Mouse (Mus musculus): ENCODE results near the gene Chd2. TPM values are rescaled to one million over a fixed set of nuclear protein-coding genes. Genes with fewer than 3 reads are reported as not detected.

Gene Chd2
- total and polyA plus RNA-seq, 3 experiments = 32.9 to 43.3 (median 38.1) TPM

GRCm38 (mm10) chr7:73527225-73527624 lies 14.4 kb downstream of the Chd2 start:
- no peak overlapping the region for H3K9ac ChIP-seq (ENCODE audit: low read depth, low read length)
- H3K27me3 ChIP-seq (ENCODE audit: control insufficient read depth, insufficient read depth, low read length) = no peaks in the 10 kb centered on the region

GRCm38 (mm10) chr7:73524454-73524952 lies 17.1 kb downstream of the Chd2 start:
- 0 out of 2 replicates have a peak overlapping the region, but pooled peaks have one; percentile 24 for H3K9ac ChIP-seq (ENCODE audit: low read depth, low read length)
- peak overlapping the region; percentile 87 for H3K27ac ChIP-seq
- H3K4me1 ChIP-seq (ENCODE audit: control insufficient read depth, insufficient read depth, low read length) = peaks cover 19% of the 10 kb centered on the region
- DNase-seq = peak in 1 of 2 experiments; percentile 57
- peaks cover 4% of the 10 kb centered on the region for H3K79me2 ChIP-seq (replicated peaks; ENCODE audit: control insufficient read depth, insufficient read depth, low read length)
- WGBS = 10% methylated on average over 9 of the region's 9 CpGs
- TF ChIP-seq CTCF (IDR thresholded peaks at IDR 0.05) (peak; percentile 98), EP300 (IDR thresholded peaks at IDR 0.05; ENCODE audit: insufficient read depth, low read depth, low read length) (peak; percentile 88), POLR2A (IDR thresholded peaks at IDR 0.05; ENCODE audit: insufficient read depth, low read depth, low read length) (0 out of 2 replicates have a peak, but pooled peaks have one; percentile 10)
- H3K4me3 ChIP-seq = no peak overlapping the region; the same call in 1 of the 2 replicates
- peaks cover 34% of the 10 kb centered on the region for H3K36me3 ChIP-seq (ENCODE audit: control insufficient read depth, insufficient read depth, low read length)
- H3K27me3 ChIP-seq (ENCODE audit: control insufficient read depth, insufficient read depth, low read length) = no peaks in the 10 kb centered on the region
- intact Hi-C loops (cut with DNase I) = loop anchor here (1.0 to 5.0 kb wide), 3 partner anchors 33 to 104 kb away; no protein-coding TSS in a partner anchor

More at GRCm38 (mm10) chr7:73527225-73527624, 14.4 kb downstream of the Chd2 start:
- 74% methylated on average over 4 of the region's 4 CpGs for WGBS
- no peak for DNase-seq
- no peak for TF ChIP-seq POLR2A (IDR thresholded peaks at IDR 0.05; ENCODE audit: insufficient read depth, low read depth, low read length)
- no peak for TF ChIP-seq CTCF (IDR thresholded peaks at IDR 0.05)
- TF ChIP-seq EP300 (IDR thresholded peaks at IDR 0.05; ENCODE audit: insufficient read depth, low read depth, low read length) = no peak
- peaks cover 8% of the 10 kb centered on the region for H3K79me2 ChIP-seq (replicated peaks; ENCODE audit: control insufficient read depth, insufficient read depth, low read length)
- intact Hi-C loops (cut with DNase I) = no loop called here
- H3K27ac ChIP-seq = no peak overlapping the region
- peaks cover 57% of the 10 kb centered on the region for H3K36me3 ChIP-seq (ENCODE audit: control insufficient read depth, insufficient read depth, low read length)
- peaks cover 25% of the 10 kb centered on the region for H3K4me1 ChIP-seq (ENCODE audit: control insufficient read depth, insufficient read depth, low read length)
- no peak overlapping the region for H3K4me3 ChIP-seq

DNA sequence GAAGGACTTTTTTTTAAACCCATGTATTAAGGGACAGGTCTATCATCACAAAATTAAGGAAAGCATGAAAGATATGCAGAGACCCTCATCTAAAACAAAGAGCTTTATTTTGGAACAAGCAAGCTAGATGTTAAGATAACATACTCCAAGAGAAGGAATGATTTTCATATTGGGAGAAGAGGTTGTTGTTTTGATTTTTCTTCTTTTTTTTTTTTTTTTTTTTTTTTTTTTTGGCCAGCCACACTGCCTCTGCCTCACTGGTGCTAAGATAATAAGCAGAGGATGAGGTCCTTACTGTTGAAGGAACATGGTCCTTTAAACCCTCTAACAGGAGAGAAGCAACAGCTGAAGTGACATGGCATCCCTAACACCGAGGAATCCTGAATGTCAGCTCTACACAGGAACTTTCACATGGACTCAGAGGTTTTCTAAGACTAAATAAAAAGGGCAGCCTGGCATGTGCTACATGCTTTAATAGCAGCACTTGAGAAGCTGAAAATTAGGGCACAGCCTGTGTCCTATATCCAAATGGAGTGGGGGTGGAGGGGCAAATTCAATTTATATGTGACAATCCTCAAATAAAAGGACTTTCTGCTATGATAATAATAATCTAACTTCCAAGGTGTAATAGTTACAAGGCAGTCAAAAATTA lies 17.9 kb downstream of the Chd2 start:
- peaks cover 30% of the 10 kb centered on the region for H3K36me3 ChIP-seq (ENCODE audit: control insufficient read depth, insufficient read depth, low read length)
- H3K4me3 ChIP-seq = no peak overlapping the region
- H3K4me1 ChIP-seq (ENCODE audit: control insufficient read depth, insufficient read depth, low read length) = peaks cover 16% of the 10 kb centered on the region
- peaks cover 4% of the 10 kb centered on the region; the same call in 1 of the 2 replicates for H3K79me2 ChIP-seq (replicated peaks; ENCODE audit: control insufficient read depth, insufficient read depth, low read length)
- DNase-seq = no peak
- no peak for TF ChIP-seq POLR2A (IDR thresholded peaks at IDR 0.05; ENCODE audit: insufficient read depth, low read depth, low read length)
- H3K27ac ChIP-seq = peak overlapping the region; percentile 87
- intact Hi-C loops (cut with DNase I) = loop anchor here (1.0 to 5.0 kb wide), 3 partner anchors 34 to 105 kb away; no protein-coding TSS in a partner anchor
- peak overlapping the region; percentile 53 for H3K9ac ChIP-seq (ENCODE audit: low read depth, low read length)
- no peaks in the 10 kb centered on the region for H3K27me3 ChIP-seq (ENCODE audit: control insufficient read depth, insufficient read depth, low read length)
- 41% methylated on average over 1 of the region's 1 CpGs for WGBS

- TF ChIP-seq EP300 (IDR thresholded peaks at IDR 0.05; ENCODE audit: insufficient read depth, low read depth, low read length) (no peak), CTCF (IDR thresholded peaks at IDR 0.05) (no peak), POLR2A (IDR thresholded peaks at IDR 0.05; ENCODE audit: insufficient read depth, low read depth, low read length) (no peak)
- Histone ChIP-seq H3K27me3 (ENCODE audit: control insufficient read depth, insufficient read depth, low read length) (no peaks in the 10 kb centered on the region), H3K79me2 (replicated peaks; ENCODE audit: control insufficient read depth, insufficient read depth, low read length) (peaks cover 6% of the 10 kb centered on the region), H3K36me3 (ENCODE audit: control insufficient read depth, insufficient read depth, low read length) (peaks cover 29% of the 10 kb centered on the region), H3K4me3 (no peak overlapping the region), H3K27ac (no peak overlapping the region), H3K9ac (ENCODE audit: low read depth, low read length) (no peak overlapping the region), H3K4me1 (ENCODE audit: control insufficient read depth, insufficient read depth, low read length) (peaks cover 16% of the 10 kb centered on the region)
- 65% methylated on average over 6 of the region's 6 CpGs for WGBS
- DNase-seq = no peak
- intact Hi-C loops (cut with DNase I) = loop anchor here (5.0 kb wide), 1 partner anchor 34 kb away; no protein-coding TSS in a partner anchor
Measured at GRCm38 (mm10) chr7:73523183-73523582, 18.4 kb downstream of the Chd2 start.

GRCm38 (mm10) chr7:73521277-73522193 lies 20.1 kb downstream of the Chd2 start:
- 82% methylated on average over 11 of the region's 11 CpGs for WGBS
- Histone ChIP-seq H3K27me3 (ENCODE audit: control insufficient read depth, insufficient read depth, low read length) (no peaks in the 10 kb centered on the region), H3K9ac (ENCODE audit: low read depth, low read length) (no peak overlapping the region), H3K27ac (peak overlapping the region; percentile 26), H3K36me3 (ENCODE audit: control insufficient read depth, insufficient read depth, low read length) (peaks cover 34% of the 10 kb centered on the region), H3K79me2 (replicated peaks; ENCODE audit: control insufficient read depth, insufficient read depth, low read length) (peaks cover 5% of the 10 kb centered on the region), H3K4me1 (ENCODE audit: control insufficient read depth, insufficient read depth, low read length) (peaks cover 23% of the 10 kb centered on the region), H3K4me3 (no peak overlapping the region)
- TF ChIP-seq EP300 (IDR thresholded peaks at IDR 0.05; ENCODE audit: insufficient read depth, low read depth, low read length) = no peak
- TF ChIP-seq POLR2A (IDR thresholded peaks at IDR 0.05; ENCODE audit: insufficient read depth, low read depth, low read length) = no peak
- TF ChIP-seq CTCF (IDR thresholded peaks at IDR 0.05) = no peak
- DNase-seq = no peak
- intact Hi-C loops (cut with DNase I) = loop anchor here (5.0 kb wide), 1 partner anchor 36 kb away; no protein-coding TSS in a partner anchor

All from heart, adult 2 months (tissue).